Mouse (Mus musculus) heart, adult 2 months (tissue): Measurements from ENCODE around the gene Paqr6. TPM values are rescaled to one million over a fixed set of nuclear protein-coding genes. Genes with fewer than 3 reads are reported as not detected.
"Not testable (repeated sequence)": the region's sequence is repeated elsewhere in the genome, so short reads cannot be mapped to it uniquely, and the experiment has no call there.

ENCODE experiments used
- DNase-seq, 2 experiments: peaks; one replicate each; pipeline ENCODE4 v3.0.0; 2021
- H3K27ac ChIP-seq: fragments of 200-600 bp; 2 replicates; pipeline ENCODE4 v1.8.1; 2022
- H3K27me3 ChIP-seq: fragments of 200-500 bp; 2 replicates; pipeline ENCODE4 v1.6.1; 2012; ENCODE audit warnings: mild to moderate bottlenecking, low read length, inconsistent platforms, mixed read lengths; ENCODE audit not compliant: control insufficient read depth, insufficient read depth
- H3K36me3 ChIP-seq: fragments of 200-500 bp; 2 replicates; pipeline ENCODE4 v1.6.1; 2012; ENCODE audit warnings: low read length, inconsistent platforms; ENCODE audit not compliant: control insufficient read depth, insufficient read depth
- H3K4me1 ChIP-seq: fragments of 200-500 bp; 2 replicates; pipeline ENCODE4 v1.6.1; 2011; ENCODE audit warnings: low read length; ENCODE audit not compliant: control insufficient read depth, insufficient read depth
- H3K4me3 ChIP-seq: fragments of 200-600 bp; 2 replicates; pipeline ENCODE4 v1.8.1; 2022
- H3K79me2 ChIP-seq: fragments of 200-500 bp; replicated peaks from 2 replicates; pipeline ENCODE4 v1.6.1; 2012; ENCODE audit warnings: mild to moderate bottlenecking, inconsistent platforms, low read length, moderate library complexity, mixed read lengths; ENCODE audit not compliant: control insufficient read depth, insufficient read depth
- H3K9ac ChIP-seq: fragments of 200-500 bp; 2 replicates; pipeline ENCODE4 v1.6.1; 2012; ENCODE audit warnings: low read depth, mild to moderate bottlenecking, control low read depth, inconsistent platforms, low read length, mixed read lengths
- CTCF ChIP-seq: fragments of 200-600 bp; IDR thresholded peaks from 2 replicates; pipeline ENCODE4 v1.8.1; 2022; ENCODE audit warnings: antibody characterized with exemption, mild to moderate bottlenecking, moderate library complexity
- EP300 ChIP-seq: fragments of 200-500 bp; IDR thresholded peaks from 2 replicates; pipeline ENCODE4 v1.6.1; 2011; ENCODE audit warnings: low read depth, low read length, control low read depth; ENCODE audit not compliant: insufficient read depth
- POLR2A ChIP-seq: fragments of 200-500 bp; IDR thresholded peaks from 2 replicates; pipeline ENCODE4 v1.6.1; 2011; ENCODE audit warnings: mild to moderate bottlenecking, low read depth, low read length, control low read depth; ENCODE audit not compliant: insufficient read depth
- WGBS: fragments of 180-500 bp; shearing (Covaris S2); methylation state at CpG from one replicate; pipeline ENCODE4 v1.1.7; 2018; 5-methylcytosine and 5-hydroxymethylcytosine counted together
- intact Hi-C: fragments of 180-260 bp; cut with DNase I; formaldehyde crosslinking; loops from one replicate; pipeline ENCODE4 v1.15.1; 2025
- polyA plus RNA-seq: library from polyadenylated mRNA; depleted of rRNA; stranded (reverse); fragments of >200 nt; gene quantifications from 2 replicates; pipeline ENCODE4 v1.2.3, GENCODE M21; 2012
- total RNA-seq, 2 experiments: library from RNA; stranded (reverse); gene quantifications; 2 replicates each; pipeline ENCODE4 v1.2.3; 2021

The Paqr6 gene
- total and polyA plus RNA-seq, 3 experiments, result 0.44 to 7.5 (median 0.57) TPM

DNA sequence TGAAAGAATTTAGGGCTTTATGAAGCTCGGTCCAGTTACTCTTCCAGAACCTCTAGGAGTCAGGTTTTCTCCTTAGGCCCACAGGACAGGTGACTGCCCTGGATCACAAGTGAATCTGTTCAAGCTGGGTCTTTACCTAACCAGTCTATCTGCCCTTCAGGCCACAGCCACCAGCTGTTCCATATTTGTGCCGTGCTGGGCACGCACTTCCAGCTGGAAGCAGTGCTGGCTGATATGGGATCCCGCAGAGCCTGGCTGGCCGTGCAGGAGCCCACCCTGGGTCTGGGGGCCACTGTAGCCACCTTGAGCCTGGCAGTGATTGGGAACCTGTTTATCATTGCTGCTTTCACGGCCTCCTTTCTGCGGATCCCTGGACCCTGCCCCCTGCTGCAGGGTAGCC lies 12.3 kb downstream of the Paqr6 start:
- H3K36me3 ChIP-seq, H3K4me3 ChIP-seq, H3K79me2 ChIP-seq, H3K9ac ChIP-seq, H3K4me1 ChIP-seq, DNase-seq, intact Hi-C loops, H3K27ac ChIP-seq, H3K27me3 ChIP-seq: not testable (repeated sequence)
- 30% methylated on average over 6 of the region's 7 CpGs for WGBS

- H3K27ac ChIP-seq, DNase-seq, H3K27me3 ChIP-seq, H3K79me2 ChIP-seq, H3K36me3 ChIP-seq, H3K4me1 ChIP-seq, intact Hi-C loops, H3K9ac ChIP-seq, H3K4me3 ChIP-seq: not testable (repeated sequence)
- whole genome bisulfite sequencing, result 74% methylated on average over 5 of the region's 5 CpGs
Measured at GRCm38 (mm10) chr3:88378599-88378998, 14.2 kb downstream of the Paqr6 start, which contains the start of gene Bglap2. Gene Bglap2 (minus strand): TSS chr3:88378699.

DNA sequence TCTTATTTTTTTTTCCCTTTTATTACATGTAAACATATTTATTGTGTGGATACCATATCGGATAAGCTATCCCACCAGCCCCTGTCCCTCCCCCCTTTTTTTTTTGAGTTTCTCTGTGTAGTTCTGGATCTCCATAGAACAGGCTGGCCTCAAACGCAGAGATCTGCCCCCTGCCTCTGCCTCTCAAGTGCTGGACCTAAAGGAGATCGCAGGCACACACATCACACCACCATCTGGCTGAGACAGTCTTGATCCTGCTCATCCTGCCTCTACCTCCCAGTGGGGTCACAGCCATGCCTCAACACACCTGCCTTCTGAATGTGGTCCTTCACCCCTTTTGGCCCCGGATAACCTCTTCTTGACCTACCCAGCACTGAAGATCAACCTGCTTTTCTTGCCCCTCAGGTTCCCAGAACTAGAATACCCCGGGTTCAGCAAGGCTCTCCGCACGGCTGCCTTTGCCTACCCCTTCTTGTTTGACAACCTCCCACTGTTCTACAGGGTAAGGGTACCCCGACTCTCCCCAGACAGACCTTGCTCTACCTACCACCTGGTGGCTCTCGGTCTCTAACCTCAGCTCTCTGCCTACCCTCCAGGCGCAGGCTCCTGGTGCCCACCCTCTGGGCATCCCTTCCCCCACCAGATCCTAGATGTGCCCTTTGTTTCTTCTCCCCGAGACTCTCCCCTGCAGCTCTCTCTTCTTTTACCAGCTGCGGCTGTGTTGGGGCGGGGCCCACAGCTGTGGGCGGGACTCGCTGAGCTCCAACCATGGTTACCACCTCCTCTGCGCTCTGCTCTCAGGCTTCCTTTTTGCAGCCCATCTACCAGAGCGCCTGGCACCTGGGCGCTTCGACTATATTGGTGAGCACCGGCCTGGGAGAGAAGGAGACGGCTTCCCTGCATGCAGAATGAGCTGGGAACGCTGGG lies 17.3 kb downstream of the Paqr6 start:
- H3K79me2 ChIP-seq, H3K9ac ChIP-seq, H3K4me1 ChIP-seq, DNase-seq, H3K27ac ChIP-seq, H3K27me3 ChIP-seq, H3K36me3 ChIP-seq, intact Hi-C loops, H3K4me3 ChIP-seq: not testable (repeated sequence)
- 19% methylated on average over 22 of the region's 22 CpGs for WGBS

DNA sequence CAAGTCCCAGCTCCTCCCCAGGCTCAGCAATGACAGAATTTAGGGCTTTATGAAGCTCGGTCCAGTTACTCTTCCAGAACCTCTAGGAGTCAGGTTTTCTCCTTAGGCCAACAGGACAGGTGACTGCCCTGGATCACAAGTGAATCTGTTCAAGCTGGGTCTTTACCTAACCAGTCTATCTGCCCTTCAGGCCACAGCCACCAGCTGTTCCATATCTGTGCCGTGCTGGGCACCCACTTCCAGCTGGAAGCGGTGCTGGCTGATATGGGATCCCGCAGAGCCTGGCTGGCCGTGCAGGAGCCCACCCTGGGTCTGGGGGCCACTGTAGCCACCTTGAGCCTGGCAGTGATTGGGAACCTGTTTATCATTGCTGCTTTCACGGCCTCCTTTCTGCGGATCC lies 18.0 kb downstream of the Paqr6 start:
- H3K4me3 ChIP-seq, H3K27me3 ChIP-seq, DNase-seq, H3K4me1 ChIP-seq, H3K79me2 ChIP-seq, H3K9ac ChIP-seq, intact Hi-C loops, H3K36me3 ChIP-seq, H3K27ac ChIP-seq: not testable (repeated sequence)
- 52% methylated on average over 3 of the region's 7 CpGs for WGBS

GRCm38 (mm10) chr3:88384364-88384763 lies 20.0 kb downstream of the Paqr6 start, which contains the start of gene Bglap:
Gene Bglap (minus strand): TSS chr3:88384464.
- Histone ChIP-seq H3K79me2 (no peaks in the 10 kb centered on the region), H3K27ac (no peak within 1 kb of the TSS), H3K4me1 (no peaks in the 10 kb centered on the region), H3K9ac (no peak within 1 kb of the TSS), H3K4me3 (no peak within 1 kb of the TSS), H3K27me3 (no peaks in the 10 kb centered on the region), H3K36me3 (no peaks in the 10 kb centered on the region)
- DNase-seq, result no peak
- intact Hi-C loops, result no loop called here
- WGBS, result 75% methylated on average over 5 of the region's 5 CpGs
- TF ChIP-seq POLR2A (no peak), EP300 (no peak), CTCF (no peak)

- DNase-seq, result no peak
- Histone ChIP-seq H3K36me3 (no peaks in the 10 kb centered on the region), H3K4me3 (no peak overlapping the region), H3K27me3 (no peaks in the 10 kb centered on the region), H3K4me1 (no peaks in the 10 kb centered on the region), H3K27ac (no peak overlapping the region), H3K9ac (no peak overlapping the region), H3K79me2 (no peaks in the 10 kb centered on the region)
- 85% methylated on average over 9 of the region's 9 CpGs for WGBS
- no peak for TF ChIP-seq POLR2A
- no peak for TF ChIP-seq CTCF
- TF ChIP-seq EP300, result no peak
- intact Hi-C loops, result no loop called here
Measured at GRCm38 (mm10) chr3:88393776-88394375, 29.5 kb downstream of the Paqr6 start.
